Mouse (Mus musculus) hindbrain, embryonic 11.5 days (tissue): Measurements from ENCODE around the gene Ptpn9. TPM values are rescaled to one million over a fixed set of nuclear protein-coding genes. Genes with fewer than 3 reads are reported as not detected.

Experiments used
- ATAC-seq: fragments of 200-750 bp; cut with Nextera tagmentation; 2 replicates; pipeline ENCODE4 v1.8.0; 2017; ENCODE audit warnings: mild to moderate bottlenecking, moderate TSS enrichment, moderate library complexity; ENCODE audit not compliant: low FRiP score
- DNase-seq: peaks from one replicate; pipeline ENCODE4 v3.0.0-alpha.2; 2015; ENCODE audit warnings: low spot score
- H3K27ac ChIP-seq: fragments of 300-500 bp; sonication (generic); 2 replicates; pipeline ENCODE4 v1.5.1; 2014; ENCODE audit warnings: mild to moderate bottlenecking, low read depth, low read length
- H3K27me3 ChIP-seq: fragments of 300-500 bp; sonication (generic); 2 replicates; pipeline ENCODE4 v1.6.1; 2014; ENCODE audit warnings: mild to moderate bottlenecking, low read length, moderate library complexity, mixed read lengths; ENCODE audit not compliant: control insufficient read depth, insufficient read depth
- H3K36me3 ChIP-seq: fragments of 300-500 bp; sonication (generic); 2 replicates; pipeline ENCODE4 v1.6.1; 2014; ENCODE audit warnings: mild to moderate bottlenecking, low read length, moderate library complexity, mixed read lengths; ENCODE audit not compliant: control insufficient read depth, insufficient read depth
- H3K4me1 ChIP-seq: fragments of 300-500 bp; sonication (generic); replicated peaks from 2 replicates; pipeline ENCODE4 v1.6.1; 2014; ENCODE audit warnings: low read length, mixed read lengths; ENCODE audit not compliant: control insufficient read depth, insufficient read depth
- H3K4me2 ChIP-seq: fragments of 300-500 bp; sonication (generic); replicated peaks from 2 replicates; pipeline ENCODE4 v1.6.1; 2014; ENCODE audit warnings: mild to moderate bottlenecking, low read depth, low read length
- H3K4me3 ChIP-seq: fragments of 300-500 bp; sonication (generic); 2 replicates; pipeline ENCODE4 v1.5.1; 2014; ENCODE audit warnings: low read depth, low read length
- H3K9ac ChIP-seq: fragments of 300-500 bp; sonication (generic); 2 replicates; pipeline ENCODE4 v1.6.1; 2014; ENCODE audit warnings: low read depth, low read length
- H3K9me3 ChIP-seq: fragments of 300-500 bp; sonication (generic); 2 replicates; pipeline ENCODE4 v1.6.1; 2016; ENCODE audit warnings: low read length; ENCODE audit not compliant: control insufficient read depth
- WGBS: fragments of 180-500 bp; shearing (Covaris S2); extraction: QIAGEN DNeasy Blood & Tissue Kit; methylation state at CpG from one replicate; pipeline ENCODE4 v1.1.7; 2014; 5-methylcytosine and 5-hydroxymethylcytosine counted together
- polyA plus RNA-seq: library from polyadenylated mRNA; unstranded; fragments of >200 nt; fragmentation: Nextera tagmentation; extraction: Ambion mirVana; gene quantifications from 2 replicates; pipeline ENCODE4 v1.2.1, GENCODE M21; 2014

Gene Ptpn9
- polyA plus RNA-seq, 1 experiment from 2014 or later, result 28.1 TPM

DNA sequence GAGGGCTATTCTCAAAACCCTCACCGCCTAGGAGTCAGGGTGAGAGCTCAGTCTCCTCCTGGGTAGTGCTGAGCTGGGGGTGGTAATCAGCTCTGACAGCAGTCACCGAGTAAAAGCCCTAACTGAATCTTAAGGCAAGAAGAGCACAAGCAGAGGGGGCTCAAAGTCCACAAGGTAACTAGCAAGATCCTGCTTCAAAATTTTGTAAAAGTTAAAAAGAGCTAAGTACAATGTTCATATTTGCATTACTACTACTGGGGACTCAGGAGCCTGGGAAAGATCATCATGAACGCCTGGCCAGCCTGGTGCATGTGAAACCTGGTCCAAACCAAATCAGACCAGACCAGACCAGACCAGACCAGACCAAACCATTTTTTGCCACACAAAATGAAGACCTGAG lies 73.5 kb downstream of the Ptpn9 start:
- WGBS, result 67% methylated on average over 3 of the region's 3 CpGs
- ATAC-seq (no peak), DNase-seq (no peak)
- H3K36me3 ChIP-seq, result no peaks in the 10 kb centered on the region
- H3K27ac ChIP-seq, result no peak overlapping the region
- no peaks in the 10 kb centered on the region for H3K27me3 ChIP-seq
- no peaks in the 10 kb centered on the region for H3K4me1 ChIP-seq
- no peak overlapping the region for H3K9ac ChIP-seq
- H3K4me2 ChIP-seq, result no peak overlapping the region
- H3K4me3 ChIP-seq, result no peak overlapping the region
- H3K9me3 ChIP-seq, result no peaks in the 10 kb centered on the region

GRCm38 (mm10) chr9:57070262-57070661 lies 75.5 kb downstream of the Ptpn9 start:
- Histone ChIP-seq H3K9ac (no peak overlapping the region), H3K4me1 (peaks cover 4% of the 10 kb centered on the region; the same call in 1 of the 2 replicates), H3K4me2 (no peak overlapping the region), H3K36me3 (no peaks in the 10 kb centered on the region), H3K4me3 (no peak overlapping the region), H3K9me3 (no peaks in the 10 kb centered on the region), H3K27me3 (no peaks in the 10 kb centered on the region), H3K27ac (no peak overlapping the region)
- no peak for ATAC-seq
- WGBS, result 64% methylated on average over 1 of the region's 1 CpGs
- no peak for DNase-seq

DNA sequence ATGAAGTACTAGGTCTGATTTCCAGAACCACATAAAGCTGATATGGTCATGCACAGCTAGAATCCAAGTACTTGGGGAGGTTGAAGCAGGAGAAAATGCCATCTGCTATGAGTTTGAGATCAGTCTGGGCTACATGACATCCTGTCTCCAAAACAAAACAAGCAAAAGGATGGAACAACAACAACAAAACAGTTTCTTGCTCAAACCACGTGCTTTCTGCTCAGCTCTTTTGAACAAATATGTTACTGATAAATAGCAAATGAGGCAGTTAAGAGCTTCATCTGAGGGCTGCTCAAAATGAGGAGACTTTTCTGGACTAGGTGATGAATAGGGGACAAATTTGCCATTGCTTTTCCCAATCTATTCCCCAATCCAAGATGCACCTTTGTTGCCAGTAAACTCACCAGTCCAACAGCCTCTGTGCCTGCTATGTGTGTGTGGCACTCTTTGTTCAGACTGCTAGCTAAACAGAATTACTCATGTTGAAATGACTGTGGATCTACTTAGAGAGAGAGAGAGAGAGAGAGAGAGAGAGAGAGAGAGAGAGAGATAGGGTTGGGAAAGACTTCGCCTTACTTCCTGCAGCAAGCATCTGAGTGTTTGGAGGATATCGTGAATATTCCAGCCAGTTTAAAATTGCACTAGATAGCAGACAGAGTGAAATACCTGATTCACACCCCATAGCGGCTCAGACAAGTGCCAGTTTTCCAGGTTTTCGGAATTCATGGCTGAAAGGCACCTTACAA lies 76.2 kb downstream of the Ptpn9 start:
- H3K27me3 ChIP-seq, result no peaks in the 10 kb centered on the region
- no peak for ATAC-seq
- peak overlapping the region; percentile 91 for H3K4me2 ChIP-seq
- H3K4me1 ChIP-seq, result peaks cover 4% of the 10 kb centered on the region; the same call in 1 of the 2 replicates
- no peak overlapping the region for H3K27ac ChIP-seq
- H3K9me3 ChIP-seq, result no peaks in the 10 kb centered on the region
- 33% methylated on average over 5 of the region's 5 CpGs for WGBS
- no peaks in the 10 kb centered on the region for H3K36me3 ChIP-seq
- no peak overlapping the region for H3K9ac ChIP-seq
- H3K4me3 ChIP-seq, result peak overlapping the region; percentile 92
- DNase-seq, result no peak

GRCm38 (mm10) chr9:57071801-57072351 lies 77.2 kb downstream of the Ptpn9 start, which contains the start of gene Sin3a:
Sin3a (plus strand) TSS chr9:57072040.
- H3K27ac ChIP-seq, result peak within 1 kb of the TSS; percentile 98

GRCm38 (mm10) chr9:57072526-57072988 lies 77.8 kb downstream of the Ptpn9 start:
- ATAC-seq (no peak), DNase-seq (no peak)
- peak overlapping the region; percentile 91 for H3K4me2 ChIP-seq
- peak overlapping the region; percentile 92 for H3K4me3 ChIP-seq
- peak overlapping the region; percentile 73 for H3K9ac ChIP-seq
- peaks cover 4% of the 10 kb centered on the region; the same call in 1 of the 2 replicates for H3K4me1 ChIP-seq
- H3K36me3 ChIP-seq, result no peaks in the 10 kb centered on the region
- no peaks in the 10 kb centered on the region for H3K9me3 ChIP-seq
- no peaks in the 10 kb centered on the region for H3K27me3 ChIP-seq
- peak overlapping the region; percentile 98 for H3K27ac ChIP-seq
- WGBS, result under 1% methylated on average over 40 of the region's 40 CpGs

More at GRCm38 (mm10) chr9:57071801-57072351, 77.2 kb downstream of the Ptpn9 start, which contains the start of gene Sin3a:
- Histone ChIP-seq H3K36me3 (no peaks in the 10 kb centered on the region), H3K4me3 (peak within 1 kb of the TSS; percentile 92), H3K4me2 (peak within 1 kb of the TSS; percentile 91), H3K9ac (peak within 1 kb of the TSS; percentile 73), H3K27me3 (no peaks in the 10 kb centered on the region), H3K4me1 (peaks cover 4% of the 10 kb centered on the region; the same call in 1 of the 2 replicates), H3K9me3 (no peaks in the 10 kb centered on the region)
- 0% methylated on average over 34 of the region's 34 CpGs for WGBS
- ATAC-seq (no peak), DNase-seq (peak; percentile 85)

GRCm38 (mm10) chr9:57072989-57073789 lies 78.5 kb downstream of the Ptpn9 start:
- H3K9me3 ChIP-seq, result no peaks in the 10 kb centered on the region
- DNase-seq, result peak; percentile 95
- H3K4me2 ChIP-seq, result peak overlapping the region; percentile 91
- H3K9ac ChIP-seq, result peak overlapping the region; percentile 73
- H3K27ac ChIP-seq, result peak overlapping the region; percentile 98
- no peaks in the 10 kb centered on the region for H3K36me3 ChIP-seq
- no peaks in the 10 kb centered on the region for H3K27me3 ChIP-seq
- under 1% methylated on average over 50 of the region's 54 CpGs for whole genome bisulfite sequencing
- peaks cover 4% of the 10 kb centered on the region; the same call in 1 of the 2 replicates for H3K4me1 ChIP-seq
- H3K4me3 ChIP-seq, result peak overlapping the region; percentile 92
- peak; percentile 74 for ATAC-seq

DNA sequence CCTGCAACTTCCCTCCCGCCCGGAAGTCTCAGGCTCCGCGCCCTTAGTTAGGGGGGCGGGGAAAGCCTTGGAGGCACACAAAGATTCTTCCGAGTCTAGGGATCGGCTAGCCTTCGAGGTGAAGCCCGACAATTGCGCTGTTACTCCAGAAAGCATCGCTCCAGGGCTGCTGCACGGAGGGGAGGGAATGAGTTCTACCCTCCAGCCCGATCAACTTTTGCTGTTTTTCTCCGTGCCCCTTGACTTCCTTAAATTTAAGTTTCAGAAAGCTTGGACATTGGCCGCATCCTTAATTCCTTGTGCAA lies 79.0 kb downstream of the Ptpn9 start:
- Histone ChIP-seq H3K27me3 (no peaks in the 10 kb centered on the region), H3K9me3 (no peaks in the 10 kb centered on the region), H3K4me1 (peaks cover 4% of the 10 kb centered on the region; the same call in 1 of the 2 replicates), H3K4me2 (peak overlapping the region; percentile 91), H3K27ac (peak overlapping the region; percentile 80), H3K9ac (peak overlapping the region; percentile 73), H3K4me3 (peak overlapping the region; percentile 92), H3K36me3 (no peaks in the 10 kb centered on the region)
- DNase-seq (no peak), ATAC-seq (no peak)
- under 1% methylated on average over 15 of the region's 15 CpGs for WGBS

- no peaks in the 10 kb centered on the region for H3K36me3 ChIP-seq
- H3K9ac ChIP-seq, result peak overlapping the region; percentile 73
- H3K27ac ChIP-seq, result peak overlapping the region; percentile 80
- no peaks in the 10 kb centered on the region for H3K27me3 ChIP-seq
- WGBS, result 6% methylated on average over 21 of the region's 21 CpGs
- no peaks in the 10 kb centered on the region for H3K9me3 ChIP-seq
- ATAC-seq (no peak), DNase-seq (peak; percentile 40)
- peaks cover 4% of the 10 kb centered on the region; the same call in 1 of the 2 replicates for H3K4me1 ChIP-seq
- peak overlapping the region; percentile 92 for H3K4me3 ChIP-seq
- H3K4me2 ChIP-seq, result peak overlapping the region; percentile 91
Measured at GRCm38 (mm10) chr9:57074171-57074821, 79.6 kb downstream of the Ptpn9 start.
